Mouse (Mus musculus) forebrain, embryonic 10.5 days (tissue): ENCODE results near the gene Tmem63a. TPM values are rescaled to one million over a fixed set of nuclear protein-coding genes. Genes with fewer than 3 reads are reported as not detected.
A peak's percentile ranks its signal among the peaks of the same experiment; 100 is the strongest.

Experiments
- DNase-seq: peaks from one replicate; pipeline ENCODE4 v3.0.0-alpha.2; 2017; ENCODE audit warnings: low spot score; ENCODE audit errors: extremely low spot score
- H3K27ac ChIP-seq: fragments of 300-500 bp; sonication (generic); 2 replicates; pipeline ENCODE4 v1.5.1; 2016; ENCODE audit warnings: mild to moderate bottlenecking
- H3K27me3 ChIP-seq: fragments of 300-500 bp; sonication (generic); 2 replicates; pipeline ENCODE4 v1.6.1; 2016; ENCODE audit warnings: mild to moderate bottlenecking; ENCODE audit not compliant: poor library complexity, severe bottlenecking
- H3K36me3 ChIP-seq: fragments of 300-500 bp; sonication (generic); replicated peaks from 2 replicates; pipeline ENCODE4 v1.6.1; 2016; ENCODE audit warnings: mild to moderate bottlenecking, moderate library complexity
- H3K4me1 ChIP-seq: fragments of 300-500 bp; sonication (generic); 2 replicates; pipeline ENCODE4 v1.6.1; 2016
- H3K4me3 ChIP-seq: fragments of 300-500 bp; sonication (generic); 2 replicates; pipeline ENCODE4 v1.5.1; 2016; ENCODE audit warnings: mild to moderate bottlenecking, moderate library complexity
- H3K9me3 ChIP-seq: fragments of 300-500 bp; sonication (generic); 2 replicates; pipeline ENCODE4 v1.6.1; 2016; ENCODE audit warnings: mild to moderate bottlenecking, moderate library complexity
- WGBS: fragments of 180-500 bp; shearing (Covaris S2); methylation state at CpG from one replicate; pipeline ENCODE4 v1.1.7; 2016; 5-methylcytosine and 5-hydroxymethylcytosine counted together
- polyA plus RNA-seq: library from polyadenylated mRNA; unstranded; fragments of >200 nt; fragmentation: Nextera tagmentation; extraction: Ambion mirVana; gene quantifications from 2 replicates; pipeline ENCODE4 v1.2.1, GENCODE M21; 2016

Tmem63a gene
- polyA plus RNA-seq, 1 experiment from 2014 or later = 2.1 TPM

- H3K4me1 ChIP-seq = peaks cover 3% of the 10 kb centered on the region; the same call in 1 of the 2 replicates
- WGBS = 95% methylated on average over 4 of the region's 4 CpGs
- H3K27ac ChIP-seq = no peak overlapping the region
- H3K27me3 ChIP-seq = 0 out of 2 replicates have a peak, but pooled peaks cover 1% of the 10 kb centered on the region
- H3K36me3 ChIP-seq = no peaks in the 10 kb centered on the region
- DNase-seq = no peak
- H3K4me3 ChIP-seq = no peak overlapping the region
- H3K9me3 ChIP-seq = no peaks in the 10 kb centered on the region
Measured at GRCm38 (mm10) chr1:181009011-181009590, 67.0 kb downstream of the Tmem63a start.

GRCm38 (mm10) chr1:181009754-181010153 is 67.6 kb downstream of the Tmem63a start:
- peaks cover 3% of the 10 kb centered on the region; the same call in 1 of the 2 replicates for H3K4me1 ChIP-seq
- 0 out of 2 replicates have a peak, but pooled peaks cover 3% of the 10 kb centered on the region for H3K27me3 ChIP-seq
- H3K27ac ChIP-seq = 0 out of 2 replicates have a peak overlapping the region, but pooled peaks have one; percentile 40
- WGBS = 69% methylated on average over 3 of the region's 3 CpGs
- no peak for DNase-seq
- no peak overlapping the region for H3K4me3 ChIP-seq
- no peaks in the 10 kb centered on the region for H3K36me3 ChIP-seq
- H3K9me3 ChIP-seq = no peaks in the 10 kb centered on the region

DNA sequence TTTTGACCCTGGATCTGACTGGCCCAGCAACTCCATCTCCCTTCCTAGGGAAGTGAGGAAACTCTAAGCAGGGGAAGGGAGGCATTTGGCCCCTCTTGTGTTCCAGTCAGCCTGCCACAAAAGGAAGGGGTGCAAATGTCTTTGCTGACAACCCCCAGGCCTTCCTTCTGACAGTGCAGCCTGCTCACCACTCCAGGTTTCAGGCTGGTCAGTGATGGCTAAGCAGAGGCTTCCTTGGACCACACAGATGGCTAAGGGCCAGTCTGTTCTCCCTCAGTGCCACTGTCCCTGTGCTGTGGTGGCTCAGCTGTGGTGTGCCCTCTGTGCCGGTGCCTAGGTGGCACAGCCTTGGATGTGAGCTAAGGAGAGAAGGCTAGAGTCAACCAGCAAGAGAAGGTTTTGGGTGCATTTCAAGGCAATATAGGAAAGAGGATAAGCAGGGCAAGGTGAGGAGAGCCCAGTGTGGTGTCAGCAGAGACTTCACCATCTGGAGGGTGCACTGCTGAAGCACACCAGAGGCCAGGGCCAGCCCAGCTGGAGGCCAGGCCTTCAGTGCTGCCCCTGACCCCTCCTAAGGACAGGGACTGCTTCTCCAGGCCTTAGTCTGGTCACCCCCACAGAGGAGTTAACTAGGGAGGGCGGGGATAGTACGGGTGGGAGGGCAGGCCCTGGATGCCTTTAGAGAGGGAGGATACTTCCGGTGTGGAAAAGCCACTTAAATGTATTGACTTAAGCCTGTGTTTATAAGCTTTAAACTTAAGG is 68.2 kb downstream of the Tmem63a start:
- H3K27me3 ChIP-seq = peaks cover 8% of the 10 kb centered on the region; the same call in 1 of the 2 replicates
- H3K36me3 ChIP-seq = no peaks in the 10 kb centered on the region
- H3K4me1 ChIP-seq = peaks cover 3% of the 10 kb centered on the region; the same call in 1 of the 2 replicates
- H3K27ac ChIP-seq = 0 out of 2 replicates have a peak overlapping the region, but pooled peaks have one; percentile 40
- no peaks in the 10 kb centered on the region for H3K9me3 ChIP-seq
- H3K4me3 ChIP-seq = no peak overlapping the region
- 66% methylated on average over 4 of the region's 4 CpGs for WGBS
- DNase-seq = no peak

GRCm38 (mm10) chr1:181011601-181012000 is 69.5 kb downstream of the Tmem63a start:
- Histone ChIP-seq H3K9me3 (no peaks in the 10 kb centered on the region), H3K4me3 (no peak overlapping the region), H3K4me1 (peaks cover 11% of the 10 kb centered on the region), H3K27me3 (peaks cover 21% of the 10 kb centered on the region), H3K36me3 (no peaks in the 10 kb centered on the region), H3K27ac (no peak overlapping the region)
- 67% methylated on average over 5 of the region's 5 CpGs for WGBS
- DNase-seq = no peak

DNA sequence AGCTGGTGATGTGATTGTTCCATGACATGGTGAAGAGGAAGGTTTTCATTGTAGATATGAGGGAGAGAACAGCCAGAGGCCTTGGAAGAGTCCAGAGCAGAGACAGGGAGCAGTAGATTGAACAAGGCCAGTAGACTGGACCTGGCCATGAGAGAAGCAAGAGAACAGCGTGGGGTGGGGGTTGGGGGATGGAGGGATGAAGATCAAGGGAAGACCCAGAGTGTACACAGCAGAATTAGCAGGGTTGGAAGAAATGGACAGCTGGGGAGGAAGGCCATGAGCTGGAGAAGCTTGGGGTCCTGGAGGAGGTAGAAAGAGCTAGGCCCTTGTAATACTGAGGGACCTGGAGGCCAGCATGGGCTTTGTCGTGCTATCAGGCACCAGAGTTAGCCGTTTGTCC is 70.3 kb downstream of the Tmem63a start:
- H3K4me3 ChIP-seq = no peak overlapping the region
- no peaks in the 10 kb centered on the region for H3K36me3 ChIP-seq
- WGBS = 85% methylated on average over 3 of the region's 3 CpGs
- DNase-seq = no peak
- H3K4me1 ChIP-seq = peaks cover 20% of the 10 kb centered on the region
- no peak overlapping the region for H3K27ac ChIP-seq
- H3K9me3 ChIP-seq = no peaks in the 10 kb centered on the region
- peaks cover 29% of the 10 kb centered on the region for H3K27me3 ChIP-seq

DNA sequence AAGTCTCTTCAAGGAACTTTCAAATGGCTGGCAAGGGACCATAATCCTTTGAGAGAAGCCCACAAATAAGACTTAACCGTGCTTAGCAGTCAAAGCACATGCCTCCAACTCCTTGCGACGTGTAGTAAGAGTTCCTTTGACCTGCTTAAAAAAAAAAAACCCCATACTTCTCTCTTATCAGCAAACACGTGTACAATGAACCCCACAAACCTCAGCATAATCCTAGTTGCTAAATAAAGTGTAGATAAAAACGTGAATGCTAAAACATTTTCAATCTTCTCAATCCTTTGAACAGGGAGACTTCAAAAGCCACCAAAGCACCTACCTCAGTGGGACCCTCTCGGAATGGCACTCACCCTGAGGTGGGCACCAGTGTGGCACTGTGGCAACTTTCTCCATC is 71.3 kb downstream of the Tmem63a start:
- no peaks in the 10 kb centered on the region for H3K36me3 ChIP-seq

GRCm38 (mm10) chr1:181014731-181015500 is 72.8 kb downstream of the Tmem63a start:
- peaks cover 21% of the 10 kb centered on the region for H3K4me1 ChIP-seq

More for the DNA sequence above, 71.3 kb downstream of the Tmem63a start:
- Histone ChIP-seq H3K27me3 (peaks cover 39% of the 10 kb centered on the region), H3K9me3 (no peaks in the 10 kb centered on the region), H3K4me1 (peaks cover 21% of the 10 kb centered on the region), H3K27ac (no peak overlapping the region), H3K4me3 (no peak overlapping the region)
- DNase-seq = no peak
- WGBS = 77% methylated on average over 6 of the region's 6 CpGs

DNA sequence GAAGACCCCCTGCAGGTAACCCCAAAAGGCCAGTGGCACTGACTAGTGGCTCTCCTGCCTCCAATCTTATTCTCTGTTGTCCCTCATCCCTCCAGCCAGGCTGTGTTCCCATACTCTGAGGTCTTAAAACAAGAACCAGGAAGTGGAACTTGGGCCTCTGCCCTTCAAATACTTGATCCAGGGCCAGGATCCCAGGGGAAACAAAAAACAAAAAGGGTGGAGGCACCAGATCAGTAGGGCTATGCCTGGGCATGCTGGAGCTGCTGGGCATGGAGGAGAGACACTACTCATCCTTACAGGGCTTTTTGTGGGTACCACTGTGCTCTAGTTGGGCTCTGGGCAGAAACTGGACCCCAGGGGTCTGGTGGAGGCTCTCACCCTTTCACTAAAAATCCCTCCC is 73.4 kb downstream of the Tmem63a start:
- H3K36me3 ChIP-seq = no peaks in the 10 kb centered on the region
- H3K27ac ChIP-seq = no peak overlapping the region
- DNase-seq = no peak
- peaks cover 19% of the 10 kb centered on the region for H3K4me1 ChIP-seq
- peaks cover 47% of the 10 kb centered on the region for H3K27me3 ChIP-seq
- no peak overlapping the region for H3K4me3 ChIP-seq
- H3K9me3 ChIP-seq = no peaks in the 10 kb centered on the region

More at GRCm38 (mm10) chr1:181014731-181015500, 72.8 kb downstream of the Tmem63a start:
- Histone ChIP-seq H3K9me3 (no peaks in the 10 kb centered on the region), H3K27me3 (peaks cover 47% of the 10 kb centered on the region), H3K4me3 (no peak overlapping the region), H3K27ac (no peak overlapping the region), H3K36me3 (no peaks in the 10 kb centered on the region)
- DNase-seq = no peak
- WGBS = 82% methylated on average over 6 of the region's 6 CpGs

GRCm38 (mm10) chr1:181016045-181016444 is 73.9 kb downstream of the Tmem63a start:
- peaks cover 18% of the 10 kb centered on the region for H3K4me1 ChIP-seq
- H3K9me3 ChIP-seq = no peaks in the 10 kb centered on the region
- 81% methylated on average over 4 of the region's 4 CpGs for WGBS
- no peak for DNase-seq
- peaks cover 47% of the 10 kb centered on the region for H3K27me3 ChIP-seq
- no peak overlapping the region for H3K27ac ChIP-seq
- H3K4me3 ChIP-seq = peak overlapping the region; percentile 64; the same call in 1 of the 2 replicates
- no peaks in the 10 kb centered on the region for H3K36me3 ChIP-seq

DNA sequence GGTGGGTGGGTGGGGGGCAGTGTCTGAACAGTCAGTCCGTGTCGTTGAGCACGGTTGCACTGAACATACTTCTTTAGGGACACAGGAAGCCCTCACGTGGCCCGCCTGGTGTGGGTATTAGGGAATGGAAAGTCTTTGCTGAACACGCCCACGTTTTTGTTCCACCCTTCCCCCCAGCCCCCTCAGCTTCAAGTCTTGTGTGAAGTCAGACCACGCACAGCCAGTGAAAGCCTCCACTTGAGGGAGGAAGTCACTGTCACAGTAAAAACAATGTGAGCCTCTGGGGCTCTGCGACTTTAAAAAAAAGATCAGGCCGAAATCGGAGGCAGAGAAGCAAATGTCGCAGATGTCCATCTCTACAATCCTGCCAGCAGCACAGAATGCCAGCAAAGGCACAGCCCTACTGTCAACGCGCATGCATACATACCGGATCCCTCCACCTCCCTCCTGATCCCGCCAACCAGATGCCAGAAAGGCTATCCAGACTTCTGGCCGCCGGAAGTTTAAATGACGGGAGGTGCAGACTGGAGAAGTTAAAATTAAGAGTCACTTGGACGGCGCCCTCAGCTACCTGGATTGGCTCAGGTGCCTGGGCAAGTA is 74.5 kb downstream of the Tmem63a start:
- H3K4me3 ChIP-seq = peak overlapping the region; percentile 64
- H3K36me3 ChIP-seq = no peaks in the 10 kb centered on the region
- 9% methylated on average over 21 of the region's 21 CpGs for WGBS
- H3K27ac ChIP-seq = peak overlapping the region; percentile 58
- no peaks in the 10 kb centered on the region for H3K9me3 ChIP-seq
- peaks cover 47% of the 10 kb centered on the region for H3K27me3 ChIP-seq
- H3K4me1 ChIP-seq = peaks cover 18% of the 10 kb centered on the region
- DNase-seq = peak; percentile 42

DNA sequence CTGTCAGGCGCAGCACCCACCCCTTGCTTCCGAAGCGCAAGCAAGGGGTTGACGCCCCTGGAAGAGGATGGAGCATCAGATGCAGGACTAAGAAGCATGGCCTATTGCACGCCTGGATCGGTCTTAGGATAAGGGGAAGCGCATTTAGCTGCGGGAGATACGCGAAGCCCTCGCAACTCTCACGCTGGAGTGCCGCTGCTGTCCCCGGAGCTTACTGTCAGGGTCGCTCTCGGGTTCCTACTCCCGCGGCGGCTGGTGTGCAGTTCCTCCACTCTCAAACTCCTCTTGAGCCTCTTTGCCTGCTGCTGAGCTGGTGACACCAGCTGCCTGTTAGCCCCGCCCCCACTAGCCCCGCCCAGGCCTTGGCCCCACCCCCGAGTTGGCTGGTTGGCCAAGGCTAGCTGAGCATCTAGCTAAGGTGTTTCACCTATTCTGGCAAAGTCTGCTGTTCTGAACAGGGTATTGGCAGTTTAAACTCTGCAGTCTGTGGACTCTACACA is 75.1 kb downstream of the Tmem63a start:
- peak; percentile 73 for DNase-seq
- Histone ChIP-seq H3K36me3 (no peaks in the 10 kb centered on the region), H3K4me1 (peaks cover 18% of the 10 kb centered on the region), H3K4me3 (peak overlapping the region; percentile 64), H3K27me3 (peaks cover 47% of the 10 kb centered on the region), H3K9me3 (no peaks in the 10 kb centered on the region), H3K27ac (peak overlapping the region; percentile 58)
- WGBS = 0% methylated on average over 22 of the region's 22 CpGs

DNA sequence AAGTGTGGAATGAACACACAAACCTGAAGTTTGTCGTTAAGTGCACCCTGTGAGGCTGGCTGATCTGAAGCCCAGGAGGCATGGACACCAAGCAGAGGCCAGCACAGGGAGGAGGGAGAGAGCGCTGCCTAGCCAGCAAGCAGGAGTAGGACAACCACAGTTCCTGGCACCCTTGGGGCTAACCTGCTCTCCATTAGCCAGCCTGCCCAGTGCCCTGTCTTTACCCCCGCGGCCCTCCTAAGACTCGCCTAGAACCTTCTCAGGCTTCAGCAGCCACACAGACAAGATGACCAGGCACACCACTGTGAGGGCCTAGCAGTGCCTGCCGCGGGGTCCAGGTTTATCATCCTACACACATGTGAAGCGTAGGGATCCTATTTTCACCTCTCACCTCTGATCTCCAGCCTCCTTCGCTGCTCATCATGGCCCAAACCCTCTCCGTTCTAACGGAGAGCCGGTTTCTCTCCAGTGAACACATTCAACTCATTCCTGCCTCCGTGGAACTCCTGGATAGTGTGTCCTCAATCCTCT is 75.8 kb downstream of the Tmem63a start:
- peaks cover 18% of the 10 kb centered on the region for H3K4me1 ChIP-seq
- H3K27ac ChIP-seq = no peak overlapping the region
- H3K4me3 ChIP-seq = no peak overlapping the region
- H3K9me3 ChIP-seq = no peaks in the 10 kb centered on the region
- H3K27me3 ChIP-seq = peaks cover 47% of the 10 kb centered on the region
- no peaks in the 10 kb centered on the region for H3K36me3 ChIP-seq
- WGBS = 76% methylated on average over 13 of the region's 13 CpGs
- no peak for DNase-seq
